Mouse (Mus musculus): ENCODE results near the gene Runx2.

GRCm38 (mm10) chr17:44588470-44588869 is 226.1 kb downstream of the Runx2 start:
- no peak for TF ChIP-seq GATA1 (IDR thresholded peaks at IDR 0.05; ENCODE audit: low read depth, low read length)
- TF ChIP-seq ZC3H11A (IDR thresholded peaks at IDR 0.05; ENCODE audit: low read depth, low read length), result no peak
- TF ChIP-seq ELF1 (IDR thresholded peaks at IDR 0.05; ENCODE audit: low read depth, low read length), result no peak
